Mouse (Mus musculus): ENCODE measurements around the gene Ccnd2. TPM values are rescaled to one million over a fixed set of nuclear protein-coding genes. Genes with fewer than 3 reads are reported as not detected.
A peak's percentile ranks its signal among the peaks of the same experiment; 100 is the strongest.

The Ccnd2 gene
- total RNA-seq, 2 experiments from 2014 or later, result 7.2 to 12.8 TPM

DNA sequence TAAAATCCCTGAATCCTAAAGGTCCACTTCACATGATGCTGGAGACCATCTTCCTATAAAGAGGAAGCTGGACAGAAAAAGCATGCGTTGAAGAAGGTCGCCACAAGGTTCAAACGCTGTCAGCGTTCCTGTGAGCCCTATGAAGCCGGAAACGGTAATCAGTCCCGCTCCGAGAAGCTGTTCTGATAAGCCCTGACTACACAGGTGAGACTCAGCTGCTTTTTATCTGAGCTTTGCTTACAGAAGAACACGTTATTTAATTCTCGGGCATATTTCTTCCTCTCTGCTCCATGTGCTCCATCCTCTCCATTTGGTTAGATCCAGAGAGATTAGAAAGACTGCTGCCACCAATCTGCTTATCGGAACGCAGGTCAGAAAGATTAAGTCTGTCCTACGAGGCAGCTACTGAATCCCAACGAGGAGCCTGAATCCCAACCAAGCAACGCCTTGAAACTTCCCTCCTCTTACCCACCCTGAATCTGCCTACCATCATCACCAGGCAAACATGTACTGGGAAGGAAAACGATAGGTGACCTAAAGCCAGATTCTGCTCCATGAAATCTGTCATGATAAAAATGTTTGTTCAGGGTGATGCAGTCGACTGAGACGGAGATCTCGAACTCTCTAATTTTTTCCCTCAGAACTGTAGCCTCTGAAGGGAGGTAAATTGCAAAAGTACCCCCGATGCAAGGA is 43.5 kb downstream of the Ccnd2 start:
- DNase-seq (ENCODE audit: low spot score), result no peak

DNA sequence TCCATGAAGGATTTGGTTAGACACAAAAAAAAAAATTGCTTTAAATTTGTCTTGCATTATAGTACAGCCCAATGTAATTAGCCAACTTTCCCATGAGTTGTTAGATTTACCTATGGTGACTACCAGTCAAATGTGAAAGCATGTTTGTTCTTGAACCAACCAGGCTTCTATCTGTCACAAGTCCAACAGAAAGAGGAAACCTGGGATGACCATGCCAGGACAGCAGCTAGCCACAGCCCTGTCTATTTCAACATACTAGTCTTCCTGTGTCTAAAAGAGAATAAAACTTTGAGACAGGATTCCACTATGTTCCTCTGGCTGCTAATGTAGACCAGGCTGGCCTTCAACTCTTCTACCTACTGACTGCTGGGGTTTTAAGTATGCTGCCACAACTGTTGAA is 44.6 kb downstream of the Ccnd2 start:
- peak; percentile 33 for DNase-seq (ENCODE audit: low spot score)

DNA sequence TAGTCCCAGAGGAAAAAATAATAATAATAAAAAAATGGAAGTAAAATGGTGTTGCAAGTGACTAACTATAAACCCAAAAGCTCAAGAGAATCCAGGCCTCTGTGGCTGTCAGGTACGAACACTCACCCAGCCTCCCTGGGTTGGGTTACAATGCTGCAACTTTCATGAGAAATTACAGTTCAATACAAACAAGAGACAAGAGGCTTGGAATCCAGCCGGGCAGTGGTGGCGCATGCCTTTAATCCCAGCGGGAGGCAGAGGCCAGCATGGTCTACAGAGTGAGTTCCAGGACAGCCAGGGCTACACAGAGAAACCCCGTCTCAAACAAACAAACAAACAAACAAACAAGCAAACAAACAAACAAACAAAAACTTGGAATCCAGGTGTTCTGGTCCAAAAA is 45.3 kb downstream of the Ccnd2 start:
- peak; percentile 17 for DNase-seq (ENCODE audit: low spot score)

DNA sequence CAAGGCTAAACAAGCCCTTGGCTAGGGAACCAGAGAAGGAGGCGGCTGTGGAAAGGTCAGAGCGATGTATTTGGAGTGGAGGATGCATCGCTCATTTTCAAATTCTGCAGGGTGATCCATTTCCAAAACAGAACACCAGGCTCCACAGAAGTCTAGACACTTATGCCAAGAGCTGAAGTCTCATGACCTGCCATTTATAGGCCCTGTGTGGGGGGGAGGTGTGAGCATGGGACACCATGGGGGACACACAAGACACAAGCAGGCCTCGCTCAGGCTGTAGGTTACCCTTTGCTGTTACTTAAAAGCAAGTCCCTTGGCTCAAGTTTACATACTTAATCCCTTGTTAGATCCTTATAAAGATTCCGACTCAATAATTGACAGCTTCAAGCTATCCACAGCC is 45.8 kb downstream of the Ccnd2 start:
- peak; percentile 86 for DNase-seq (ENCODE audit: low spot score)

DNA sequence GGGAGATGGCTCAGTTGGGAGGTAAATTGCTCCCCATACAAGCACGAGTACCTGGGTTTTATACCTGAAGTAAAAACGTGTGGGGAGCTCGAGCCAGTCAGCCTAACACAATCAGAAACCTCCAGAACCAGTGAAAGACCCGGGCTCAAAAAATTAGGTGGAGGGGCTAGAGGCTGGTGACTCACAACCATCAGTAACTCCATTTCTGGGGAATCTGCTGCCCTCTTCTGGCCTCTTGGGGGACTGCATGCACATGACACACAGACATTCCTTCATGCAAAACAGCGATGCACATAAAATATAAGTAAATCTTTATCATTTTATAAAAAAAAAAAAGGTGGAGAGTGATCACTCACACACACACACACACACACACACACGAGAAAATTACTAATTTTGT is 46.9 kb downstream of the Ccnd2 start:
- DNase-seq (ENCODE audit: low spot score), result peak; percentile 59

DNA sequence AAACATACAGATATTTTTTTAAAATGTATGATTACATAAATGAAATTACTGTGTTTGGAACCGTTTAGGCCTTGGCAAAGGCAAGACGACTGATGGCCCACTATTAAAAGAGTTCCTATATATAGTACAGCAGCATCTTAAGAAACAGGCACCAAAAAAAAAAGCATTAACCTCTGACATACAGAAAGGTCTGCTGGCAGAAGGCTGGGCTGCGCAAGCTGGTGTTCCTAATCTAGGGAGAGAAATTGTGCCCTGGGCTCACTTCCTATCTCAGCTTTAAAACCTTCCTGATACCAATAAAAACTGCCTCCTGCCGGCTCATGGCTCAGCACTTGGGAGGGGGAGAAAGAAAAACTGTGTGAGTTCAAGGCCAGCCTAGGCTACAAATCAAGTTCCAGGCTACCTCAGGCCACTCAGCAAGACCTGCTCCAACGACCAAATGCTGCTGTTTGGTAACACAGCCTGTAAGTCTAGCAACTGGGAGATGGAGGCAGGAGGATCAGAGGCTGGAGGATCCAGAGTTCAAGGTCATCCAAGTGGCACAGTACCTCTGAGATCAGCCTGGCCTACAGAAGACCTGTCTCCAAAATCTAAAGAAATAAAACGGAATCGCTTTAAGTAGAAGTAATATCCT is 47.5 kb downstream of the Ccnd2 start:
- peak; percentile 34 for DNase-seq (ENCODE audit: low spot score)

DNA sequence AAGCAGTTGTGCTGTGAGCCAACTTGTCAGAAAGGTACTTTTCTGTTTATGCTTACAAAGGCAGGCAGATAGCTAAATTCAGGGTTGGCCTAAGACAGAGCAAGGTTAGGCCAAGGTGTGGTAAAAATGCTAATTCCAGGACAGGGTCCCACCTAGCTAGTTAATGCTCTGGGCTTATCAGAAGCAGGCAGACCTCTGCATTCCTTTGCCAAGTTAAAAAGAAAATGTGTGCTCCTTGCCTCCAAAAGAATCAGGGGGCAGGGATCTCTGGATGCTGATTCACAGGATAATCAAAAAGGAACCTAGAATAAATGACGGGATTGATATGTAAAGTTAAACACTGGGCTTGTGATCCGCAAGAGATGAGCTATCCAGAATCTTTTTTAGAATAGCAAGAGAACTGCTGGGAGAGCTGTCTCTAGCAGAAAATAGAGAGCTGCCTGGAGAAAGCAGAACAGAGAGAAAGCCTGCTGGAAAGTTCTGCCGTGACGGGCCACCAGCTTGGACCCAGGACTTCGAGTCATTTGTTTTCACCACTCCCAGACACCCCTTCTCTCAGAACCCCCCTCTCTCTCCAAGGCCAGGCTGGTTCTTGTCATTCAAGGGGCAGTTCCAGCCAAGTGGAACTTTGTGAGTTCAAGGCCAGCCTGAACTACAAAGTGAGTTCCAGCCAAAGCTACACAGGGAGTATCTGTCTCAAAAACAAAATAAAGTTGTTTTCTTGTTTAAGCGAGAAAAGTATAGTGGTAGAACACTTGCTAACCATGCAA is 48.3 kb downstream of the Ccnd2 start:
- DNase-seq (ENCODE audit: low spot score), result no peak

DNA sequence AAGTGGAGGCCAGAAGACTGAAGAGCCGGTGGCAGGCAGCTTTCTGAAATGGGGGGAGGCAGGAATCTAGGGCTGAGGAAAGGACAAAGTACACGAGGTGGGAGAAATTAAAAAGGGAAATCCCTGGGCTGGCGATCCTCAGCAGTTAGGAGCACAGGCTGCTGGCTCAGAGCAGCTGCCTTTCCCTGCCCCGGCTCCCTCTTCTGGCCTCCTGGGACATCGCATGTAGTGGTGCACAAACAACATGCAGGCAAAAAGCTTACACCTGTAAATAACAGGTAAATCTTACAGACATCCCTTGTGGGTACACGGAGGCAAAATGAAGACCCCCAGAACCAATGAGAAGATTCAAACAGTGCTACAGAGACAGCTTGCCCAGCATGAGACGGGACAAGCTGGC is 57.4 kb downstream of the Ccnd2 start:
- DNase-seq (ENCODE audit: low spot score), result peak; percentile 28

DNA sequence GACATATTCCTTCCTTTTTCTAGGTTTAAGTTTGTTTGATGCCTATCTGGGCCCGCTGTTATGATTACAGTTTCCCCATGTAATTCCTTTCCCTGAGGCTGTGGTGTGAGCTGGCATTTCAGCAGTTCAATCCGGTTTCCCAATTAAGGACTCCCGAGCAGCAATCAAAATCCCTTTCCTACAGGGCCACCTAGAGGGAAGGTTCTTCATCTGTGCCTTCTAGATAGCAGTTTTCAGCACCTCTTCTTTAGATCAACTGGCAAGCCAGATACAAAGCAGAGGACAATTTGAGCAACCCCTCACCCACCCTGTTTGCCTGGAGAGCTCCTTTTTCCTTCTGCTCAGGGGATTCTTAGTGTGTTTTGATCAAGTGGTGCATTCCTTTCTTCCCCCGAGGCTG is 65.3 kb downstream of the Ccnd2 start:
- DNase-seq (ENCODE audit: low spot score), result peak; percentile 39

DNA sequence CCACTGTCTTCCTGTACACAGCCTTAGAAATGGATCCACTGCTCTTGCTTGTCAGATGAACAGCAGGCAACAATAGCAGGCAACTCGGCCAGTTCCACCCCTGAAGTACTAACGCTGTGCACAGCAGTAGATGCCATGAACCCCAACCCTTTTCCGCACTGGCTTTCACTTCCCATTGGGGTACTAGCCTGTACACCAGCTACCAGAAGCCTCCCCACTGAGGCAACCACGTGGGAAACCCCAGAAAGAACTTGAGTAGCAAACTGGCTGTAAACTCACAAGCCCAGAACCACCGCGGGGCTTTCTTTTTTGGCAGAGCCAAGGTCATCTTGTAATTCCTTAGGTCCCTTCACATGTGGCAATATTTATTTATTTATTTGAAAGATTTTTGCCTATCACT is 70.2 kb downstream of the Ccnd2 start:
- DNase-seq (ENCODE audit: low spot score), result no peak

DNA sequence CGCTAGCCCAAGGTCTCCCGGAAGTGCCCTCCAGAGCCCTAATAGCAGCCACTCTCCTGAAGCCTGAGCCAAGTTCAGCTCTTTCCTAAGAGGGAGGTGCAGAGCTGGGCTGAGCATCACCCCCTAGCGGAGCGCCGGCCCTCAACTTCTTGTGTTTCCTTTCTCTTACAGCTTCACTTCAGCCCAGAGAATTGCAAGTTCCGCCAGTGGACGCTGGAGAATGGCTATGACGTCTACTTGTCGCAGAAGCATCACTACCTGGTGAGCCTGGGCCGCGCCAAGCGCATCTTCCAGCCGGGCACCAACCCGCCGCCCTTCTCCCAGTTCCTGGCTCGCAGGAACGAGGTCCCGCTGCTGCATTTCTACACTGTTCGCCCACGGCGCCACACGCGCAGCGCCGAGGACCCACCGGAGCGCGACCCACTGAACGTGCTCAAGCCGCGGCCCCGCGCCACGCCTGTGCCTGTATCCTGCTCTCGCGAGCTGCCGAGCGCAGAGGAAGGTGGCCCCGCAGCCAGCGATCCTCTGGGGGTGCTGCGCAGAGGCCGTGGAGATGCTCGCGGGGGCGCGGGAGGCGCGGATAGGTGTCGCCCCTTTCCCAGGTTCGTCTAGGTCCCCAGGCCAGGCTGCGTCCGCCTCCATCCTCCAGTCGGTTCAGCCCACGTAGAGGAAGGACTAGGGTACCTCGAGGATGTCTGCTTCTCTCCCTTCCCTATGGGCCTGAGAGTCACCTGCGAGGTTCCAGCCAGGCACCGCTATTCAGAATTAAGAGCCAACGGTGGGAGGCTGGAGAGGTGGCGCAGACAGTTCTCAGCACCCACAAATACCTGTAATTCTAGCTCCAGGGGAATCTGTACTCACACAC is 71.9 kb downstream of the Ccnd2 start:
- DNase-seq (ENCODE audit: low spot score), result peak; percentile 31

Other genes starting within 250 kb of the Ccnd2 start
- not detected for gene Dyrk4, start 230.4 kb downstream of the Ccnd2 start, total RNA-seq (2021)
- under 1 TPM in 1 of 2 experiments, not detected in 1; 0.11 TPM for gene Rad51ap1, start 212.6 kb downstream of the Ccnd2 start, total RNA-seq (2021)
- 1 to 10 TPM; 7.2 to 8.4 TPM for gene D6Wsu163e, start 212.2 kb downstream of the Ccnd2 start, total RNA-seq (2021)
- gene Fgf6, start 136.6 kb downstream of the Ccnd2 start, total RNA-seq (2021), result 1 to 10 TPM; 2.6 to 3.5 TPM
- gene Fgf23, start 79.3 kb downstream of the Ccnd2 start, total RNA-seq (2021), result not detected
- gene Tigar, start 42.6 kb downstream of the Ccnd2 start, total RNA-seq (2021), result 100 to 1,000 TPM in 1 of 2 experiments, 10 to 100 TPM in 1; 99.5 to 105 TPM